Mouse (Mus musculus) thymus, adult 2 months (tissue): ENCODE measurements at regions not wholly inside any gene's neighbourhood (a gene's known extent, or its start where the extent isn't known, plus 50 kb on each side); places are given as distances from the start of the nearest gene placed in this dataset.

Experiments used
- DNase-seq: peaks from one replicate; pipeline ENCODE4 v3.0.0; 2021
- H3K27ac ChIP-seq: fragments of 200-500 bp; 2 replicates; pipeline ENCODE4 v1.5.1; 2012; ENCODE audit warnings: low read length, control low read depth; ENCODE audit not compliant: control insufficient read depth, insufficient read depth
- H3K27me3 ChIP-seq: fragments of 200-500 bp; 2 replicates; pipeline ENCODE4 v1.6.1; 2012; ENCODE audit warnings: mild to moderate bottlenecking, low read length, moderate library complexity, mixed read lengths; ENCODE audit not compliant: control insufficient read depth, insufficient read depth
- H3K36me3 ChIP-seq: fragments of 200-500 bp; 2 replicates; pipeline ENCODE4 v1.6.1; 2012; ENCODE audit warnings: mild to moderate bottlenecking, low read length, moderate library complexity; ENCODE audit not compliant: control insufficient read depth, insufficient read depth
- H3K4me1 ChIP-seq: fragments of 200-500 bp; replicated peaks from 2 replicates; pipeline ENCODE4 v1.6.1; 2012; ENCODE audit warnings: low read length; ENCODE audit not compliant: control insufficient read depth, insufficient read depth
- H3K4me3 ChIP-seq: fragments of 200-500 bp; 2 replicates; pipeline ENCODE4 v1.5.1; 2012; ENCODE audit warnings: mild to moderate bottlenecking, low read length, control low read depth, moderate library complexity; ENCODE audit not compliant: control insufficient read depth, insufficient read depth
- CTCF ChIP-seq: fragments of 200-500 bp; IDR thresholded peaks from 2 replicates; pipeline ENCODE4 v1.5.1; 2012; ENCODE audit warnings: mild to moderate bottlenecking, control low read depth, low read length, moderate library complexity, borderline replicate concordance; ENCODE audit not compliant: control insufficient read depth, poor library complexity, insufficient read depth; ENCODE audit errors: extremely low read depth
- POLR2A ChIP-seq: fragments of 200-500 bp; IDR thresholded peaks from 2 replicates; pipeline ENCODE4 v1.6.1; 2012; ENCODE audit warnings: mild to moderate bottlenecking, low read length, control low read depth, moderate library complexity; ENCODE audit not compliant: control insufficient read depth, poor library complexity, insufficient read depth; ENCODE audit errors: extremely low read depth
- WGBS: fragments of 180-500 bp; shearing (Covaris S2); methylation state at CpG from one replicate; pipeline ENCODE4 v1.1.7; 2018; 5-methylcytosine and 5-hydroxymethylcytosine counted together

GRCm38 (mm10) chr3:70196671-70197070, 189.3 kb downstream of the Otol1 start:
- no peak overlapping the region for H3K4me3 ChIP-seq
- no peak overlapping the region for H3K27ac ChIP-seq
- 85% methylated on average over 3 of the region's 3 CpGs for WGBS
- no peaks in the 10 kb centered on the region for H3K4me1 ChIP-seq
- DNase-seq = no peak
- no peak for TF ChIP-seq CTCF
- TF ChIP-seq POLR2A = no peak
- H3K27me3 ChIP-seq = no peaks in the 10 kb centered on the region
- no peaks in the 10 kb centered on the region for H3K36me3 ChIP-seq

DNA sequence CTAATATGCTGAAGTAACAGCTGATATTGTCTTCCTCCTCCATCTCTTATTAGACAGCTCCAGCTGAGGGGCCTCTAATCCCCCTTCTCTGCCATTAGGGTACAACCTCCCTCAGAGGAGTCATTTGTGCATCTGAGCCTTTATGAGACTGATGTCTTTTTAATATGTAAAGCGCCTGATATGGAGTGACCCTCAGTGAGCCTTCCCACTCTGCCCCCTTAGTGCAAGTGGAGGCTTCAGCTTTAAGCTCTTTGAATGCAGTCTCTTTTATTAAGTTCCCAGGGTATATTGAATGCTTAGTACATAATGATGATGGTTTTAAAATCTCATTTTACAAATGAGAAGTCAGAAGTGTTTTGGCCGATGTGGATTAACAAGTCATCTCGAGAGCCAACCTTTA, 191.5 kb downstream of the Otol1 start:
- TF ChIP-seq CTCF = no peak
- TF ChIP-seq POLR2A = no peak
- WGBS = 94% methylated on average over 3 of the region's 3 CpGs
- Histone ChIP-seq H3K27ac (no peak overlapping the region), H3K36me3 (no peaks in the 10 kb centered on the region), H3K4me1 (no peaks in the 10 kb centered on the region), H3K4me3 (no peak overlapping the region), H3K27me3 (no peaks in the 10 kb centered on the region)
- no peak for DNase-seq

DNA sequence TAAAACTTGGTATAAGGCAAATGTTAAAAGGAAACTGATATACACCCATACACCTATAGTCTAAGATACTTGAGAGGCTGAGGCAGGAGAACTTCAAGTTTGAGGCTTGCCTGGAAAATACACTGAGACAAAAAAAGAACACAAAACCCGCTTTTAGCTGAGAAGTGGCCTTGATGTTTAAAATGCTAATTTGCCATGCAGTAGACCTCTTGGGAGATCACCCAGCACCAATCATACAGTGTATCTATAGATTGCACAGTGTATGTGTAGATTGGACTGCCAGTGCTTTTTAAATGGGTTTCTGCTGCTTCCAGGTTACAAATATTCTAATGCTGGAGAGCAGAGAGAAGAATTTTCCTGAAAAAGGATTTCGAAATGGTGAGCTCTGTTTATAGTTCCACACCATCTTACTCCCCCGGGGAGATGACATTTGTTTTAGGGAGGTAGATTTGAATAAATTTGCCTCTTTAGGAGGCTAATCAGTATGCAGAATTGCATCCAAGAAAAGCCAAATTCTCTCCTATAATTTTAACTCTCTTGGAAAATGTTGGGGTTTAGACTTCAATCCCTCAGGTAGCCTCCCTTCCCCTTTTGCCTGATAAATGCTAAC, 194.0 kb downstream of the Otol1 start:
- Histone ChIP-seq H3K27me3 (no peaks in the 10 kb centered on the region), H3K27ac (no peak overlapping the region), H3K4me3 (no peak overlapping the region), H3K36me3 (no peaks in the 10 kb centered on the region), H3K4me1 (no peaks in the 10 kb centered on the region)
- 85% methylated on average over 3 of the region's 3 CpGs for WGBS
- TF ChIP-seq POLR2A (no peak), CTCF (no peak)
- DNase-seq = no peak

GRCm38 (mm10) chr3:70215195-70215594, 207.8 kb downstream of the Otol1 start:
- no peaks in the 10 kb centered on the region for H3K36me3 ChIP-seq
- H3K27ac ChIP-seq = no peak overlapping the region
- 97% methylated on average over 3 of the region's 3 CpGs for WGBS
- TF ChIP-seq CTCF (no peak), POLR2A (no peak)
- no peak overlapping the region for H3K4me3 ChIP-seq
- no peaks in the 10 kb centered on the region for H3K27me3 ChIP-seq
- H3K4me1 ChIP-seq = no peaks in the 10 kb centered on the region
- no peak for DNase-seq

DNA sequence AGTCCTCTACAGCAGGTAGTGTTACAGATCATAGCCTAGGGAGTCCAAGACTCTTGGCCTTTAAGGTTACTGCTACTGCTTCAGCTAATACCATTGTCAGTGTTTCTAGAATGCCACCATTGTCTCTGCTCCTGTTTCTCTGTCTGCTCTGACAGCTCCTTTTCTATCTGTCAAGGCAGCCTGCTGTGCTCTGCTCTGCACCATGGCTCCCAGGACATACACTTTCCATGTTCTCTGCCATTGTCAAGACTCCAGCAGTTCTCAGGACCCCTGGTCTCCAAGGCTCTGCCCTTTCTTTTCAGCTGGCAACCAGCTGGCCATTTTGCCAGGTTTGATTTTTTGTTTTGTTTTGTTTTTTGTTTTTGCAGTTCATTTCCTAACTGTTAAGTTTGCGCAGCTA, 208.7 kb downstream of the Otol1 start:
- H3K27me3 ChIP-seq = no peaks in the 10 kb centered on the region
- WGBS = 93% methylated on average over 1 of the region's 1 CpGs

DNA sequence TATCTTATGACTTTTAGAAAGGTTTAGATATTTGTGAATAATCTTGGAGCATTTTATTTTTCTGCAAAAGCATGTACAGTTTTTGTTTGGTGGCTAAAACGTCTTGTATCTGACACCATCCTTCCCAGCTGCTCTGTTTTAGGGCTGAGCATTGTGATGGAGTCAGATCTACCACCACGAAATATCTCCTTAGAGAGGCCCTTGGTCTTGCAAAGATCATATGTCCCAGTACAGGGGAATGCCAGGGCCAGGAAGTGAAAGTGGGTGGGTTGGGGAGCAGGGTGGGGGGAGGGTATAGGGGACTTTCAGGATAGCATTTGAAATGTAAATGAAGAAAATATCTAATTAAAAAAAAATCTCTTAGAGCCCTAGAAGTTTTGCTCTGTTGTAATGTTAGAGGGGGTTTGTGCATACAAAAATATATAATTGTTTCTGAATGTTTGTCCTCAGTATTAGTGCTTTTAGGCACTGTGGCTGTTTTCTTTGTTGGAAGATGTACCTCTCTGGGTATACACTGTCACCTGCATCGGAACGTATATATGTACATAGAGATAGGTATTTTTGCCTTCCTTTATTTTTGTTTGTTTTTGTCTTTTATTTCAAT, 211.4 kb downstream of the Otol1 start:
- H3K36me3 ChIP-seq = no peaks in the 10 kb centered on the region
- no peak overlapping the region for H3K4me3 ChIP-seq
- H3K4me1 ChIP-seq = no peaks in the 10 kb centered on the region
- TF ChIP-seq POLR2A = no peak
- TF ChIP-seq CTCF = no peak
- H3K27ac ChIP-seq = no peak overlapping the region
- WGBS = 87% methylated on average over 4 of the region's 4 CpGs
- DNase-seq = no peak
- no peaks in the 10 kb centered on the region for H3K27me3 ChIP-seq

More for the DNA sequence above, 208.7 kb downstream of the Otol1 start:
- DNase-seq = no peak
- no peak for TF ChIP-seq CTCF
- no peak for TF ChIP-seq POLR2A
- Histone ChIP-seq H3K4me3 (no peak overlapping the region), H3K27ac (no peak overlapping the region), H3K36me3 (no peaks in the 10 kb centered on the region), H3K4me1 (no peaks in the 10 kb centered on the region)
